Mouse (Mus musculus): ENCODE measurements around the gene Mrpl58.

GRCm38 (mm10) chr11:115447321-115447885, 43.9 kb downstream of the Mrpl58 start:
- TF ChIP-seq CTCF (conservative IDR thresholded peaks at IDR 0.05; ENCODE audit: low read length) = no peak
- TF ChIP-seq POU5F1 (IDR thresholded peaks at IDR 0.05; ENCODE audit: borderline replicate concordance, low read length) = no peak
- TF ChIP-seq NANOG (IDR thresholded peaks at IDR 0.05; ENCODE audit: borderline replicate concordance, low read length) = no peak

Measured in E14TG2a.4 (cell line).